Mouse (Mus musculus) liver, postnatal 0 days (tissue): Measurements from ENCODE around the gene Alox8.

Experiments used
- CTCF ChIP-seq: sonication (generic); IDR thresholded peaks from 2 replicates; pipeline ENCODE4 v1.5.1; 2016; ENCODE audit warnings: antibody characterized with exemption, low read depth
- EP300 ChIP-seq: IDR thresholded peaks from 2 replicates; pipeline ENCODE4 v1.6.1; 2016; ENCODE audit warnings: antibody characterized with exemption, low read depth, mild to moderate bottlenecking

GRCm38 (mm10) chr11:69211431-69211830 is 13.8 kb upstream of the Alox8 start:
- TF ChIP-seq CTCF: no peak
- no peak for TF ChIP-seq EP300
